Mouse (Mus musculus) B cell, adult 2 months (primary cell): ENCODE measurements around the gene Thap11.

ENCODE experiments used
- DNase-seq, 2 experiments: peaks; one replicate each; pipeline ENCODE4 v3.0.0; 2022

Gene Thap11

DNA sequence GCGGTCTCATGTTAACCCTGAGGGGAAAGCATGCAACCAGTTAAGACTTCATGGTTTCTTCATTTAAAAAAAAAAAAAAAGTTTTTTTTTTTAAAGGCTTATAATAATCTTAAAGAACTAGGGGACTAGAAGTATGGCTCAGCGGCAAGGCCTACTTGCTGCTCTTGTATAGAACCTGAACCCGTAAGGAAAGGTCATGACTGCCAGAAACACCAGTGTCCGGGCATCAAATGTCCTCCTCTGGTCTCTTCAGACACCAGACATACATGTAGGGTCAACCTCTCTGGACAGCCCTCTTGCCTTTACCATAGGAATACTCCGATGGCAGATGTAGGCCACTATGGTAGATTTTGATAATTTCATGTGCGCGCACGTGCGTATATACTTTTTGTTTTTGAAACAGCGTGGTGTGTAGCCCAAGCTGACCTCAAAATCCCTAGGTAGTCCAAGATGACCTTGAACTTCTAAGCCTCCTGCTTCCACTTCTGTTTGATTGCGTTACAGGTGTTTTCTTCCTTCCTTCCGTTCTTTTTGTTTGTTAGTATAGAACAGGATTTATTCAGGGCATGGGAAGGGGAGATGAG lies 2.7 kb upstream of the Thap11 start:
- no peak for DNase-seq

GRCm38 (mm10) chr8:105853178-105853577 lies 1.8 kb upstream of the Thap11 start, which contains the start of gene Cenpt:
Cenpt (minus strand) TSS chr8:105853278.
- DNase-seq, result no peak

GRCm38 (mm10) chr8:105854303-105854702 lies 629 bp upstream of the Thap11 start:
- no peak for DNase-seq

DNA sequence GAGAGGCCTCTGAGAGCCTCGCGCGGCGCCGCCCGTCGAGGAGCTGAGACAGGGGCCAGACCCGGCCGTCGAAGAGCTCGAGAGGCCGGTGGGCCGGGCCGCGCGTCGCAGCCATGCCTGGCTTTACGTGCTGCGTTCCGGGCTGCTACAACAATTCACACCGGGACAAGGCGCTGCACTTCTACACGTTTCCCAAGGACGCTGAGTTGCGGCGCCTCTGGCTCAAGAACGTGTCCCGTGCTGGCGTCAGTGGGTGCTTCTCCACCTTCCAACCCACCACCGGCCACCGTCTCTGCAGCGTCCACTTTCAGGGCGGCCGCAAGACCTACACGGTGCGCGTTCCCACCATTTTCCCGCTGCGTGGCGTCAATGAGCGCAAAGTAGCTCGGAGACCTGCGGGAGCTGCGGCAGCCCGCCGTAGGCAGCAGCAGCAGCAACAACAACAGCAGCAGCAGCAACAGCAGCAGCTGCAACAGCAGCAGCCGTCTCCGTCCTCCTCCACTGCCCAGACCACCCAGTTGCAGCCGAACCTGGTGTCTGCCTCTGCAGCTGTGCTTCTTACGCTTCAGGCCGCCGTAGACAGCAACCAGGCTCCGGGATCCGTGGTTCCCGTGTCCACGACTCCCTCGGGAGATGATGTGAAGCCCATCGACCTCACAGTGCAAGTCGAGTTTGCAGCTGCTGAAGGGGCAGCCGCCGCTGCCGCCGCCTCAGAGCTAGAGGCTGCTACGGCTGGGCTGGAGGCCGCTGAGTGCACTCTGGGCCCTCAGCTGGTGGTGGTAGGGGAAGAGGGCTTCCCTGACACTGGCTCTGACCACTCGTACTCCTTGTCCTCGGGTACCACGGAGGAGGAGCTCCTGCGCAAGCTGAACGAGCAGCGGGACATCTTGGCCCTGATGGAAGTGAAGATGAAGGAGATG lies 576 bp downstream of the Thap11 start:
- peak; percentile 27 to 35 for DNase-seq

DNA sequence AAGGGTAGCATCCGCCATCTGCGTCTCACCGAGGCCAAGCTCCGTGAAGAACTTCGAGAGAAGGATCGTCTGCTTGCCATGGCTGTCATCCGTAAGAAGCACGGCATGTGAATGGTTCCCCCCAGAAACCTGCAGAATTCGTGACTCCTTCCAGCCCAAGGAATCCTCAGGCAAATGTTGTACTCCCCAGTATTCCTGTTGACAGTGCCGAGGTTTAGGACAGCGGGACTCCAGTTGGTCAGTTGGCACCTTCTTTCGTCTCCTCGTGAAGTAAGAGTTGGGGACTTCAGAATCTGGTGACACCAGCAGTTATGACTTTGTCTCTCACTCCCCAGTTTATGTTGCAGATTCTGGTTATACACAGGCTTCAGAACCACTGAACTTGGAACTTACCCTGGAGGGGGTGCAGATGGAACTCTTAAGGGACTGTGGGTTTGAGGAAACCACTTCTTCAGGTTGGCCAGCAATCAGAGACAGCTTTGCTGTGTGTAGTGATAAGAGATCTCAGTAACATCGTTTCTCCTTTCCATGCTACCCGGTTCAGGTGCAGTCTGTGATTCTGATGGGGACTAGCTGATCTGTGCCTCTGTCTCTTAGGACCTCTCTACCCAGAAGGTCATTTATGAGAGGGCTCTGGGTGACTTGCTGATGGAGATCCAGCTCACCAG lies 1.4 kb downstream of the Thap11 start:
- no peak for DNase-seq

GRCm38 (mm10) chr8:105858495-105858894 lies 3.6 kb downstream of the Thap11 start:
- no peak for DNase-seq

GRCm38 (mm10) chr8:105859314-105859713 lies 4.4 kb downstream of the Thap11 start:
- DNase-seq, result no peak

GRCm38 (mm10) chr8:105860143-105860981 lies 5.4 kb downstream of the Thap11 start, which contains the start of gene Nutf2:
Nutf2 (plus strand) TSS chr8:105860580.
- peak; percentile 86 for DNase-seq

- DNase-seq, result no peak
Measured at GRCm38 (mm10) chr8:105861951-105862350, 7.0 kb downstream of the Thap11 start.

- DNase-seq, result peak; percentile 27 to 30
Measured at GRCm38 (mm10) chr8:105866364-105867029, 11.6 kb downstream of the Thap11 start.

DNA sequence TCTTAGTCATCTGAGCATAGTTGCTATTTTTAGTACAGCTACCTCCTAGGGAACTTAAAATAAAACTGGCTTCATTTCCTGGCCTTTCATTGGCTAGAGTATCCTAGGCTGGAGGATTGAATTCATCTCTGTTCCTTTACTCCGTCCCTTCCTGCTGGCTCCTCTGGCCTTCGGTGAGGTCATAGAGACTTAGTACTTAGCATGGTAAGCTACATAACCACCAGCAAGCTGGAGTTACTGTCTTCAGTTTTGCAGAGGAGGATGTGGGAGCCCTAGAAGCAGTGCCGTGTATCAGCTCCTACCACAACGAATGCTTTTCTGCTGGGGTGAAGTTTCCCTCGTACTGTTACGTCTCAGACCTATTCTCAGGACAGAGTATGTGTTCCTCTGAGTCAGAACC lies 19.4 kb downstream of the Thap11 start:
- no peak for DNase-seq

- DNase-seq, result peak; percentile 92
Measured at GRCm38 (mm10) chr8:105880754-105881520, 26.0 kb downstream of the Thap11 start, which contains the start of gene Edc4. Edc4 (plus strand) TSS chr8:105880881.

GRCm38 (mm10) chr8:105889756-105890465 lies 35.0 kb downstream of the Thap11 start:
- DNase-seq, result no peak

GRCm38 (mm10) chr8:105890870-105891269 lies 35.9 kb downstream of the Thap11 start:
- DNase-seq, result no peak

DNA sequence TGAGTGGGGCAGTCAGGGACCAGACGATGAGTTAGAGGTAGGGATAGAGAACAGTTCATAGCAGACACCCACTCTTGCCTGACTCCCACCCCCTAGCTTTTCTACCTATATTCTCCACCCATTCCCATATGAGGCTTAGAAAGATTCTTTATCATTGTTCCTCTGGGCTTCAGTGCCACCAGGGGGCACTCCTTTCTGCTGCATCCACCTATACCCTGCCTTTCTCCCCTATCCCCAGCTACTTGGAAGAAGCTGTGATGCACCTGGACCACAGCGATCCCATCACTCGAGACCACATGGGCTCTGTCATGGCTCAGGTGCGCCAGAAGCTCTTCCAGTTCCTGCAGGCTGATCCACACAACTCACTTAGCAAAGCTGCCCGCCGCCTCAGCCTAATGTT lies 37.5 kb downstream of the Thap11 start:
- peak; percentile 43 to 45 for DNase-seq

DNA sequence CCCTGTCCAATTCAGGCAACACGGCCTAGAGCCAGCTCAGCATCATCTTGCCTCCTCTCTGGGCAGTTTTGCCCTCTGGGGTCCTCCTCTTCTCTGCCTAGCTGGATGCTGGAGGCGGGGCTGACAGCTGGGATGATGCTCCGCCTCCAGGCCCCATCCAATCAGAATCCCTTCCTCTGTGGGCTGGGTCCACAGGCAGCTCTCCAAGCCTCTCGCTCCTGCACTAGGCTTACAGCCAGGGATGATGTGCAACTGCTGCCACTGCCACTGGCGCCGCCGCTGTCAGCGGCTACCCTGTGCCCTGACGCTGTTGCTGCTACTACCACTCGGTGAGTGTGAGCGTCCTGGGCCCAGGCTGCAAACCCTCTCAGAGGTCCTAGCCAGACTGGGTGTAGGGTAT lies 38.4 kb downstream of the Thap11 start, which contains the start of gene Nrn1l:
TSS of gene Nrn1l (plus strand) at position 229 of the 400 bp plus-strand sequence.
- no peak for DNase-seq

- no peak for DNase-seq
Measured at GRCm38 (mm10) chr8:105897801-105898480, 43.0 kb downstream of the Thap11 start.

GRCm38 (mm10) chr8:105900180-105900940 lies 45.4 kb downstream of the Thap11 start, which contains the start of gene Pskh1:
Pskh1 (plus strand) TSS chr8:105900441.
- peak; percentile 94 to 96 for DNase-seq
